Mouse (Mus musculus) midbrain, embryonic 11.5 days (tissue): ENCODE measurements at regions not wholly inside any gene's neighbourhood (a gene's known extent, or its start where the extent isn't known, plus 50 kb on each side); places are given as distances from the start of the nearest gene placed in this dataset.
A peak's percentile ranks its signal among the peaks of the same experiment; 100 is the strongest.

Experiments
- ATAC-seq: fragments of 200-750 bp; cut with Nextera tagmentation; 2 replicates; pipeline ENCODE4 v1.8.0; 2017; ENCODE audit warnings: moderate TSS enrichment, moderate library complexity; ENCODE audit not compliant: low FRiP score
- DNase-seq: peaks from one replicate; pipeline ENCODE4 v3.0.0; 2015; ENCODE audit warnings: low spot score; ENCODE audit errors: missing footprints
- H3K27ac ChIP-seq: fragments of 300-500 bp; sonication (generic); 2 replicates; pipeline ENCODE4 v1.5.1; 2014; ENCODE audit warnings: low read depth, low read length
- H3K27me3 ChIP-seq: fragments of 300-500 bp; sonication (generic); 2 replicates; pipeline ENCODE4 v1.6.1; 2014; ENCODE audit warnings: mild to moderate bottlenecking, low read length, moderate library complexity, mixed read lengths; ENCODE audit not compliant: control insufficient read depth, insufficient read depth
- H3K36me3 ChIP-seq: fragments of 300-500 bp; sonication (generic); 2 replicates; pipeline ENCODE4 v1.6.1; 2014; ENCODE audit warnings: mild to moderate bottlenecking, low read length, moderate library complexity, mixed read lengths; ENCODE audit not compliant: control insufficient read depth, insufficient read depth
- H3K4me1 ChIP-seq: fragments of 300-500 bp; sonication (generic); 2 replicates; pipeline ENCODE4 v1.6.1; 2014; ENCODE audit warnings: low read length; ENCODE audit not compliant: control insufficient read depth, insufficient read depth
- H3K4me2 ChIP-seq: fragments of 300-500 bp; sonication (generic); 2 replicates; pipeline ENCODE4 v1.6.1; 2014; ENCODE audit warnings: mild to moderate bottlenecking, moderate library complexity
- H3K4me3 ChIP-seq: fragments of 300-500 bp; sonication (generic); 2 replicates; pipeline ENCODE4 v1.5.1; 2014; ENCODE audit warnings: low read depth, low read length
- H3K9ac ChIP-seq: fragments of 300-500 bp; sonication (generic); 2 replicates; pipeline ENCODE4 v1.6.1; 2014; ENCODE audit warnings: low read length
- H3K9me3 ChIP-seq: fragments of 300-500 bp; sonication (generic); 2 replicates; pipeline ENCODE4 v1.6.1; 2016; ENCODE audit warnings: low read length; ENCODE audit not compliant: control insufficient read depth
- WGBS: fragments of 180-500 bp; shearing (Covaris S2); extraction: QIAGEN DNeasy Blood & Tissue Kit; methylation state at CpG from one replicate; pipeline ENCODE4 v1.1.7; 2014; 5-methylcytosine and 5-hydroxymethylcytosine counted together

GRCm38 (mm10) chr14:90246042-90246441, 1774.8 kb upstream of the Pcdh20 start:
- 87% methylated on average over 3 of the region's 3 CpGs for WGBS
- Histone ChIP-seq H3K4me1 (no peaks in the 10 kb centered on the region), H3K4me2 (no peak overlapping the region), H3K4me3 (no peak overlapping the region), H3K9me3 (no peaks in the 10 kb centered on the region), H3K27me3 (no peaks in the 10 kb centered on the region), H3K9ac (no peak overlapping the region), H3K27ac (no peak overlapping the region), H3K36me3 (no peaks in the 10 kb centered on the region)
- no peak for ATAC-seq
- DNase-seq, result no peak

DNA sequence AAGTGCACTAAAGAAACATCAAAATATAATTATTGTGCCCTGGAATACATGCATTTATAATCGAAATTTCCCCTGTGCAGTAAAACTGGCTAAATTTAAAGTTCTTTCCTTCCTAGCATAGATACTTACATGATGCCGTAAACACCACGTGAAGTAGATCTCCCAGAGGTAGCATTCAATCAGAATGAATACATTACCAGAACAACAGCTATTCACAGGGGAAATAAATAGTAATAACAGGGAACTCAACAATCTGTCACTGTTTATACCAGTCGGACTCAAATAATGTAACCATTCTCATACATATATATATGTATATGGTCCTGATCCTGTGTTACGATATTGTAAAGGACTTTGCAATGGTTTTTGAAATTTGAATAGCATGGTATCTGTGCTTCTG, 1761.5 kb upstream of the Pcdh20 start:
- no peak overlapping the region for H3K4me3 ChIP-seq
- ATAC-seq, result no peak
- DNase-seq, result no peak
- no peaks in the 10 kb centered on the region for H3K27me3 ChIP-seq
- H3K4me1 ChIP-seq, result no peaks in the 10 kb centered on the region
- H3K9ac ChIP-seq, result no peak overlapping the region
- no peak overlapping the region for H3K4me2 ChIP-seq
- WGBS, result 86% methylated on average over 5 of the region's 5 CpGs
- H3K9me3 ChIP-seq, result no peaks in the 10 kb centered on the region
- no peak overlapping the region for H3K27ac ChIP-seq
- H3K36me3 ChIP-seq, result no peaks in the 10 kb centered on the region

- Histone ChIP-seq H3K27ac (no peak overlapping the region), H3K4me1 (no peaks in the 10 kb centered on the region), H3K27me3 (no peaks in the 10 kb centered on the region), H3K9me3 (no peaks in the 10 kb centered on the region), H3K4me3 (no peak overlapping the region), H3K9ac (no peak overlapping the region), H3K4me2 (no peak overlapping the region), H3K36me3 (no peaks in the 10 kb centered on the region)
- ATAC-seq (no peak), DNase-seq (no peak)
Observed at GRCm38 (mm10) chr14:90200294-90200693, 1729.1 kb upstream of the Pcdh20 start.

DNA sequence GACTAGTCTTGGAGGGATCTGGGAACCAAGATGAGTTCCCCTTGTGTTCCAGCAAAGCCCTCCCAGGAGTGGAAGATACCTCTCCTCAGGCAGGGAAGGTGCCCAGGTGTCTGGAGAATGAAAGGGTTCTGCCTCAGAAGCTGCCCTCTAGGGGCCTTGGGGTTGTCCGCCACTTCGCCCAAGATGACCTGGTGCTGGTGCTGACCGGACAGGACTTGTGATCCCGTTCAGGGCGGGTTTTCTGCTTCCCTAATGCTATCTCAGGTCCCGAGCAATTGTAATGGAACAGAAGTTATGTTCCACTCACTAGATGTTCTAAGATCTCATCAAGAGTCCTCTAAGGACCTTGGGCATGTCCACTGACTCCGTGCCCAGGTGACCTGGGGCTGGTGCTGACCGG, 1726.6 kb upstream of the Pcdh20 start:
- H3K36me3 ChIP-seq, result no peaks in the 10 kb centered on the region
- DNase-seq, result no peak
- no peaks in the 10 kb centered on the region for H3K4me1 ChIP-seq
- no peaks in the 10 kb centered on the region for H3K27me3 ChIP-seq
- H3K9me3 ChIP-seq, result no peaks in the 10 kb centered on the region
- WGBS, result 95% methylated on average over 8 of the region's 8 CpGs
- H3K9ac ChIP-seq, result no peak overlapping the region
- no peak overlapping the region for H3K27ac ChIP-seq
- no peak for ATAC-seq
- no peak overlapping the region for H3K4me3 ChIP-seq
- no peak overlapping the region for H3K4me2 ChIP-seq

- ATAC-seq, result peak; percentile 50; the same call in 1 of the 2 replicates
- no peak overlapping the region for H3K4me3 ChIP-seq
- no peak for DNase-seq
- WGBS, result 81% methylated on average over 3 of the region's 3 CpGs
- no peaks in the 10 kb centered on the region for H3K9me3 ChIP-seq
- no peak overlapping the region for H3K4me2 ChIP-seq
- H3K27ac ChIP-seq, result no peak overlapping the region
- no peaks in the 10 kb centered on the region for H3K4me1 ChIP-seq
- H3K9ac ChIP-seq, result no peak overlapping the region
- no peaks in the 10 kb centered on the region for H3K36me3 ChIP-seq
- H3K27me3 ChIP-seq, result no peaks in the 10 kb centered on the region
Observed at GRCm38 (mm10) chr14:90172729-90173128, 1701.5 kb upstream of the Pcdh20 start.
